Mouse (Mus musculus) adrenal gland, postnatal 14 days (tissue): ENCODE results near the gene Acin1. TPM values are rescaled to one million over a fixed set of nuclear protein-coding genes. Genes with fewer than 3 reads are reported as not detected.
"Not testable (repeated sequence)": the region's sequence is repeated elsewhere in the genome, so short reads cannot be mapped to it uniquely, and the experiment has no call there.

Experiments
- DNase-seq: peaks from one replicate; pipeline ENCODE4 v3.0.0; 2021; ENCODE audit warnings: mixed read lengths
- total RNA-seq: library from RNA; stranded (reverse); gene quantifications from 2 replicates; pipeline ENCODE4 v1.2.3, GENCODE M21; 2021

The Acin1 gene
- total RNA-seq, 1 experiment from 2014 or later = 168 TPM

- no peak for DNase-seq
Observed at GRCm38 (mm10) chr14:54642224-54642944, 44.3 kb downstream of the Acin1 start.

GRCm38 (mm10) chr14:54641305-54641969 lies 45.3 kb downstream of the Acin1 start, which contains the start of gene Cdh24:
Gene Cdh24 (minus strand): TSS chr14:54641364.
- DNase-seq = peak; percentile 94

GRCm38 (mm10) chr14:54640946-54641304 lies 45.8 kb downstream of the Acin1 start, which contains the start of gene Gm17606:
Gene Gm17606 (plus strand): TSS chr14:54640952.
- no peak for DNase-seq

GRCm38 (mm10) chr14:54640121-54640520 lies 46.6 kb downstream of the Acin1 start:
- DNase-seq = no peak

GRCm38 (mm10) chr14:54638210-54638609 lies 48.5 kb downstream of the Acin1 start:
- no peak for DNase-seq

- peak; percentile 74 for DNase-seq
Observed at GRCm38 (mm10) chr14:54636954-54637353, 49.8 kb downstream of the Acin1 start.

- DNase-seq = peak; percentile 56
Observed at GRCm38 (mm10) chr14:54634182-54634581, 52.5 kb downstream of the Acin1 start.

- DNase-seq = no peak
Observed at GRCm38 (mm10) chr14:54632252-54632651, 54.5 kb downstream of the Acin1 start.

- no peak for DNase-seq
Observed at GRCm38 (mm10) chr14:54631240-54631599, 55.5 kb downstream of the Acin1 start.

- no peak for DNase-seq
Observed at GRCm38 (mm10) chr14:54630583-54631239, 56.0 kb downstream of the Acin1 start.

GRCm38 (mm10) chr14:54629797-54630196 lies 56.9 kb downstream of the Acin1 start:
- no peak for DNase-seq

- DNase-seq = no peak
Observed at GRCm38 (mm10) chr14:54628103-54628502, 58.6 kb downstream of the Acin1 start.

- no peak for DNase-seq
Observed at GRCm38 (mm10) chr14:54624976-54625375, 61.8 kb downstream of the Acin1 start.

- no peak for DNase-seq
Observed at GRCm38 (mm10) chr14:54623334-54623733, 63.4 kb downstream of the Acin1 start.

GRCm38 (mm10) chr14:54621133-54621532 lies 65.6 kb downstream of the Acin1 start, which contains the start of gene Psmb11:
Gene Psmb11 (plus strand): TSS chr14:54621433.
- no peak for DNase-seq

- peak; percentile 91 for DNase-seq
Observed at GRCm38 (mm10) chr14:54617897-54618365, 68.8 kb downstream of the Acin1 start, which contains the start of gene Psmb5. Gene Psmb5 (minus strand): TSS chr14:54618022.

- no peak for DNase-seq
Observed at GRCm38 (mm10) chr14:54617152-54617896, 69.4 kb downstream of the Acin1 start.

- DNase-seq = no peak
Observed at GRCm38 (mm10) chr14:54616226-54616825, 70.4 kb downstream of the Acin1 start.

GRCm38 (mm10) chr14:54614130-54614529 lies 72.6 kb downstream of the Acin1 start:
- not testable (repeated sequence) for DNase-seq

GRCm38 (mm10) chr14:54610648-54611047 lies 76.1 kb downstream of the Acin1 start:
- DNase-seq = no peak

- DNase-seq = peak; percentile 62
Observed at GRCm38 (mm10) chr14:54609962-54610361, 76.8 kb downstream of the Acin1 start.

- no peak for DNase-seq
Observed at GRCm38 (mm10) chr14:54609245-54609644, 77.5 kb downstream of the Acin1 start.
